Mouse (Mus musculus): ENCODE results near the gene Enc1.

GRCm38 (mm10) chr13:97275482-97275881 lies 34.6 kb downstream of the Enc1 start:
- no peak for TF ChIP-seq POLR2A (IDR thresholded peaks at IDR 0.05; ENCODE audit: borderline replicate concordance, extremely low read depth, insufficient read depth, insufficient read length, poor library complexity, severe bottlenecking)
- TF ChIP-seq CTCF (IDR thresholded peaks at IDR 0.05; ENCODE audit: borderline replicate concordance, extremely low read depth, insufficient read depth, insufficient read length), result no peak

Measured in brain, embryonic 14.5 days (tissue).